Mouse (Mus musculus): ENCODE measurements at regions not wholly inside any gene's neighbourhood (a gene's known extent, or its start where the extent isn't known, plus 50 kb on each side); places are given as distances from the start of the nearest gene placed in this dataset. TPM values are rescaled to one million over a fixed set of nuclear protein-coding genes. Genes with fewer than 3 reads are reported as not detected.
A peak's percentile ranks its signal among the peaks of the same experiment; 100 is the strongest.

GRCm38 (mm10) chr6:94751101-94751440, 51.1 kb upstream of the Lrig1 start:
- no peak overlapping the region for H3K9ac ChIP-seq
- WGBS, result 15% methylated on average over 8 of the region's 8 CpGs
- no peaks in the 10 kb centered on the region for H3K9me3 ChIP-seq (replicated peaks)
- no peaks in the 10 kb centered on the region for H3K36me3 ChIP-seq
- H3K4me3 ChIP-seq, result no peak overlapping the region
- peak overlapping the region; percentile 24 for H3K4me2 ChIP-seq (replicated peaks)
- peaks cover 22% of the 10 kb centered on the region for H3K4me1 ChIP-seq
- ATAC-seq (ENCODE audit: low FRiP score), result peak; percentile 30
- no peaks in the 10 kb centered on the region for H3K27me3 ChIP-seq
- H3K27ac ChIP-seq, result no peak overlapping the region

GRCm38 (mm10) chr6:94750228-94751100, 50.5 kb upstream of the Lrig1 start:
- WGBS, result 11% methylated on average over 13 of the region's 13 CpGs
- peak; percentile 75 for ATAC-seq (ENCODE audit: low FRiP score)

More at GRCm38 (mm10) chr6:94750228-94751100, 50.5 kb upstream of the Lrig1 start:
- H3K27me3 ChIP-seq, result no peaks in the 10 kb centered on the region
- no peak overlapping the region for H3K27ac ChIP-seq
- no peak overlapping the region for H3K4me3 ChIP-seq
- peaks cover 16% of the 10 kb centered on the region for H3K4me1 ChIP-seq
- H3K9ac ChIP-seq, result no peak overlapping the region
- no peaks in the 10 kb centered on the region for H3K9me3 ChIP-seq (replicated peaks)
- H3K4me2 ChIP-seq (replicated peaks), result peak overlapping the region; percentile 24
- no peaks in the 10 kb centered on the region for H3K36me3 ChIP-seq

Small RNA genes in the stretch of these regions (microRNA-seq; reads per million reads assigned to microRNA genes)
- not detected for gene Gm23364

Data from hindbrain, embryonic 12.5 days (tissue).